Mouse (Mus musculus) limb, embryonic 15.5 days (tissue): ENCODE results near the gene Xrcc6. TPM values are rescaled to one million over a fixed set of nuclear protein-coding genes. Genes with fewer than 3 reads are reported as not detected.

Source experiments
- ATAC-seq: fragments of 200-750 bp; cut with Nextera tagmentation; 2 replicates; pipeline ENCODE4 v1.8.0; 2017; ENCODE audit warnings: low read depth, moderate TSS enrichment; ENCODE audit not compliant: insufficient number of reproducible peaks, low FRiP score, low TSS enrichment
- H3K27ac ChIP-seq: fragments of 300-500 bp; sonication (generic); 2 replicates; pipeline ENCODE4 v1.5.1; 2015; ENCODE audit warnings: moderate library complexity, mild to moderate bottlenecking, inconsistent platforms
- H3K27me3 ChIP-seq: fragments of 300-500 bp; sonication (generic); 2 replicates; pipeline ENCODE4 v1.6.1; 2015; ENCODE audit warnings: inconsistent platforms
- H3K36me3 ChIP-seq: fragments of 300-500 bp; sonication (generic); 2 replicates; pipeline ENCODE4 v1.6.1; 2015; ENCODE audit warnings: inconsistent platforms
- H3K4me1 ChIP-seq: fragments of 300-500 bp; sonication (generic); 2 replicates; pipeline ENCODE4 v1.6.1; 2015; ENCODE audit warnings: inconsistent platforms
- H3K4me2 ChIP-seq: fragments of 300-500 bp; sonication (generic); 2 replicates; pipeline ENCODE4 v1.6.1; 2015; ENCODE audit warnings: mild to moderate bottlenecking, inconsistent platforms
- H3K4me3 ChIP-seq: fragments of 300-500 bp; sonication (generic); 2 replicates; pipeline ENCODE4 v1.5.1; 2015; ENCODE audit warnings: mild to moderate bottlenecking, inconsistent platforms
- H3K9ac ChIP-seq: fragments of 300-500 bp; sonication (generic); 2 replicates; pipeline ENCODE4 v1.6.1; 2015; ENCODE audit warnings: inconsistent platforms
- H3K9me3 ChIP-seq: fragments of 300-500 bp; sonication (generic); 2 replicates; pipeline ENCODE4 v1.6.1; 2016; ENCODE audit warnings: inconsistent platforms
- WGBS: fragments of 180-500 bp; shearing (Covaris S2); methylation state at CpG from one replicate; pipeline ENCODE4 v1.1.7; 2015; 5-methylcytosine and 5-hydroxymethylcytosine counted together
- polyA plus RNA-seq: library from polyadenylated mRNA; unstranded; fragments of >200 nt; fragmentation: Nextera tagmentation; extraction: Ambion mirVana; gene quantifications from 2 replicates; pipeline ENCODE4 v1.2.1, GENCODE M21; 2015

Xrcc6 gene
- polyA plus RNA-seq, 1 experiment from 2014 or later = 73.8 TPM

GRCm38 (mm10) chr15:82065511-82065910, 77.9 kb downstream of the Xrcc6 start:
- Histone ChIP-seq H3K36me3 (no peaks in the 10 kb centered on the region), H3K4me3 (no peak overlapping the region), H3K9me3 (no peaks in the 10 kb centered on the region), H3K4me2 (no peak overlapping the region), H3K4me1 (peaks cover 20% of the 10 kb centered on the region), H3K9ac (no peak overlapping the region), H3K27ac (no peak overlapping the region), H3K27me3 (peaks cover 56% of the 10 kb centered on the region)
- ATAC-seq = no peak
- WGBS = 16% methylated on average over 7 of the region's 7 CpGs

GRCm38 (mm10) chr15:82069898-82070297, 82.3 kb downstream of the Xrcc6 start, which contains the start of gene Mei1:
Mei1 (plus strand) TSS chr15:82069996.
- peak within 1 kb of the TSS; percentile 20 for H3K4me3 ChIP-seq
- H3K4me1 ChIP-seq = peaks cover 12% of the 10 kb centered on the region; the same call in 1 of the 2 replicates
- H3K4me2 ChIP-seq = peak within 1 kb of the TSS; percentile 31
- H3K27me3 ChIP-seq = peaks cover 55% of the 10 kb centered on the region
- ATAC-seq = no peak
- no peaks in the 10 kb centered on the region for H3K9me3 ChIP-seq
- H3K27ac ChIP-seq = no peak within 1 kb of the TSS
- H3K36me3 ChIP-seq = no peaks in the 10 kb centered on the region
- WGBS = 21% methylated on average over 40 of the region's 40 CpGs
- H3K9ac ChIP-seq = no peak within 1 kb of the TSS

- Histone ChIP-seq H3K9ac (no peak overlapping the region), H3K36me3 (no peaks in the 10 kb centered on the region), H3K4me1 (peaks cover 7% of the 10 kb centered on the region; the same call in 1 of the 2 replicates), H3K4me2 (no peak overlapping the region), H3K4me3 (no peak overlapping the region), H3K27ac (no peak overlapping the region), H3K9me3 (no peaks in the 10 kb centered on the region), H3K27me3 (peaks cover 50% of the 10 kb centered on the region)
- ATAC-seq = no peak
- WGBS = 87% methylated on average over 26 of the region's 26 CpGs
Measured at GRCm38 (mm10) chr15:82071816-82072469, 84.3 kb downstream of the Xrcc6 start.

GRCm38 (mm10) chr15:82073490-82073889, 85.9 kb downstream of the Xrcc6 start:
- peaks cover 41% of the 10 kb centered on the region for H3K27me3 ChIP-seq
- H3K27ac ChIP-seq = no peak overlapping the region
- H3K4me2 ChIP-seq = no peak overlapping the region
- H3K4me3 ChIP-seq = no peak overlapping the region
- H3K4me1 ChIP-seq = peaks cover 7% of the 10 kb centered on the region; the same call in 1 of the 2 replicates
- ATAC-seq = no peak
- WGBS = 83% methylated on average over 7 of the region's 7 CpGs
- H3K36me3 ChIP-seq = no peaks in the 10 kb centered on the region
- H3K9ac ChIP-seq = no peak overlapping the region
- H3K9me3 ChIP-seq = no peaks in the 10 kb centered on the region

- H3K27ac ChIP-seq = no peak overlapping the region
Measured at GRCm38 (mm10) chr15:82079883-82080282, 92.2 kb downstream of the Xrcc6 start.

GRCm38 (mm10) chr15:82081161-82081560, 93.5 kb downstream of the Xrcc6 start:
- ATAC-seq = no peak
- 34% methylated on average over 7 of the region's 7 CpGs for WGBS

More at GRCm38 (mm10) chr15:82079883-82080282, 92.2 kb downstream of the Xrcc6 start:
- no peaks in the 10 kb centered on the region for H3K4me1 ChIP-seq
- H3K27me3 ChIP-seq = no peaks in the 10 kb centered on the region
- no peaks in the 10 kb centered on the region for H3K36me3 ChIP-seq
- ATAC-seq = no peak
- WGBS = 61% methylated on average over 10 of the region's 10 CpGs
- no peak overlapping the region for H3K9ac ChIP-seq
- no peak overlapping the region for H3K4me3 ChIP-seq
- H3K4me2 ChIP-seq = no peak overlapping the region
- no peaks in the 10 kb centered on the region for H3K9me3 ChIP-seq

GRCm38 (mm10) chr15:82085606-82086005, 98.0 kb downstream of the Xrcc6 start:
- H3K4me1 ChIP-seq = no peaks in the 10 kb centered on the region
- no peak for ATAC-seq
- no peak overlapping the region for H3K4me2 ChIP-seq
- H3K9ac ChIP-seq = no peak overlapping the region
- H3K9me3 ChIP-seq = no peaks in the 10 kb centered on the region
- WGBS = 82% methylated on average over 9 of the region's 9 CpGs
- no peaks in the 10 kb centered on the region for H3K36me3 ChIP-seq
- no peak overlapping the region for H3K27ac ChIP-seq
- H3K27me3 ChIP-seq = 0 out of 2 replicates have a peak, but pooled peaks cover 6% of the 10 kb centered on the region
- H3K4me3 ChIP-seq = no peak overlapping the region

More at GRCm38 (mm10) chr15:82081161-82081560, 93.5 kb downstream of the Xrcc6 start:
- Histone ChIP-seq H3K27ac (no peak overlapping the region), H3K4me1 (no peaks in the 10 kb centered on the region), H3K9ac (no peak overlapping the region), H3K4me3 (no peak overlapping the region), H3K36me3 (no peaks in the 10 kb centered on the region), H3K4me2 (no peak overlapping the region), H3K9me3 (no peaks in the 10 kb centered on the region), H3K27me3 (no peaks in the 10 kb centered on the region)

- Histone ChIP-seq H3K4me2 (no peak overlapping the region), H3K4me3 (no peak overlapping the region), H3K27ac (no peak overlapping the region), H3K27me3 (0 out of 2 replicates have a peak, but pooled peaks cover 6% of the 10 kb centered on the region), H3K9ac (no peak overlapping the region), H3K4me1 (no peaks in the 10 kb centered on the region), H3K36me3 (no peaks in the 10 kb centered on the region), H3K9me3 (no peaks in the 10 kb centered on the region)
- no peak for ATAC-seq
- 77% methylated on average over 12 of the region's 12 CpGs for WGBS
Measured at GRCm38 (mm10) chr15:82086131-82086530, 98.5 kb downstream of the Xrcc6 start.

- Histone ChIP-seq H3K4me2 (no peak overlapping the region), H3K36me3 (no peaks in the 10 kb centered on the region), H3K27ac (no peak overlapping the region), H3K9me3 (no peaks in the 10 kb centered on the region), H3K4me3 (no peak overlapping the region), H3K4me1 (no peaks in the 10 kb centered on the region), H3K27me3 (0 out of 2 replicates have a peak, but pooled peaks cover 6% of the 10 kb centered on the region), H3K9ac (no peak overlapping the region)
- no peak for ATAC-seq
- WGBS = 11% methylated on average over 10 of the region's 10 CpGs
Measured at GRCm38 (mm10) chr15:82087266-82087665, 99.6 kb downstream of the Xrcc6 start.

Other genes with a start within 250 kb of the Xrcc6 start
- gene Zc3h7b, start 242.8 kb upstream of the Xrcc6 start, polyA plus RNA-seq = 28.7 and 28.9 TPM in 2 replicates
- gene Rangap1, start 242.3 kb upstream of the Xrcc6 start, polyA plus RNA-seq = 99.6 and 101 TPM in 2 replicates
- gene Tef, start 185.4 kb upstream of the Xrcc6 start, polyA plus RNA-seq = 28.9 and 30.7 TPM in 2 replicates
- gene Tob2, start 129.0 kb upstream of the Xrcc6 start, polyA plus RNA-seq = 29.8 and 32.1 TPM in 2 replicates
- 124 TPM in 2 replicates for gene Phf5a, start 115.9 kb upstream of the Xrcc6 start, polyA plus RNA-seq
- 144 and 165 TPM in 2 replicates for gene Aco2, start 115.5 kb upstream of the Xrcc6 start, polyA plus RNA-seq
- gene Polr3h, start 61.6 kb upstream of the Xrcc6 start, polyA plus RNA-seq = 60.5 and 76.3 TPM in 2 replicates
- gene Csdc2, start 51.1 kb upstream of the Xrcc6 start, polyA plus RNA-seq = 14.0 and 16.1 TPM in 2 replicates
- gene Pmm1, start 26.9 kb upstream of the Xrcc6 start, polyA plus RNA-seq = 39.5 and 40.5 TPM in 2 replicates
- gene 1700029P11Rik, start 7.3 kb upstream of the Xrcc6 start, polyA plus RNA-seq = not detected in 2 replicates
- 30.2 and 30.9 TPM in 2 replicates for gene Desi1, start 46.0 kb downstream of the Xrcc6 start, polyA plus RNA-seq
- gene Snu13, start 59.8 kb downstream of the Xrcc6 start, polyA plus RNA-seq = 250 and 262 TPM in 2 replicates
- gene 4930407I10Rik, start 71.3 kb downstream of the Xrcc6 start, polyA plus RNA-seq = not detected in 2 replicates
- gene Mei1, start 82.2 kb downstream of the Xrcc6 start, polyA plus RNA-seq = 0.05 TPM in 1 of 2 replicates, not detected in the other
- 24.6 and 28.8 TPM in 2 replicates for gene Ccdc134, start 140.1 kb downstream of the Xrcc6 start, polyA plus RNA-seq
- 155 and 165 TPM in 2 replicates for gene Srebf2, start 159.3 kb downstream of the Xrcc6 start, polyA plus RNA-seq
- 0.25 and 0.40 TPM in 2 replicates for gene Shisa8, start 225.0 kb downstream of the Xrcc6 start, polyA plus RNA-seq
- gene Tnfrsf13c, start 236.5 kb downstream of the Xrcc6 start, polyA plus RNA-seq = 0.19 and 0.29 TPM in 2 replicates